Mouse (Mus musculus) monocyte, adult 2 months (primary cell): ENCODE data around the gene Shisa2.
A peak's percentile ranks its signal among the peaks of the same experiment; 100 is the strongest.
"Not testable (repeated sequence)": the region's sequence is repeated elsewhere in the genome, so short reads cannot be mapped to it uniquely, and the experiment has no call there.

Experiments used
- DNase-seq, 2 experiments: peaks; one replicate each; pipeline ENCODE4 v3.0.0; 2022; ENCODE audit warnings: low spot score in 2 of 2, low read depth in 1 of 2

Shisa2 gene

GRCm38 (mm10) chr14:59625158-59625805 lies at the start of gene Shisa2:
Shisa2 (plus strand) TSS chr14:59625308.
- no peak for DNase-seq

GRCm38 (mm10) chr14:59576385-59576784 lies 48.7 kb upstream of the Shisa2 start:
- no peak for DNase-seq

- no peak for DNase-seq
Observed at GRCm38 (mm10) chr14:59590614-59591013, 34.5 kb upstream of the Shisa2 start.

GRCm38 (mm10) chr14:59591901-59592300 lies 33.2 kb upstream of the Shisa2 start:
- DNase-seq = no peak

GRCm38 (mm10) chr14:59592593-59592992 lies 32.5 kb upstream of the Shisa2 start:
- DNase-seq = no peak

GRCm38 (mm10) chr14:59594988-59595387 lies 30.1 kb upstream of the Shisa2 start:
- DNase-seq = no peak

GRCm38 (mm10) chr14:59597398-59598259 lies 27.5 kb upstream of the Shisa2 start, which contains the start of gene Cdadc1:
Cdadc1 (minus strand) TSS chr14:59597959.
- peak; percentile 86 to 98 for DNase-seq

GRCm38 (mm10) chr14:59598260-59598627 lies 26.9 kb upstream of the Shisa2 start:
- no peak for DNase-seq

GRCm38 (mm10) chr14:59604002-59604645 lies 21.0 kb upstream of the Shisa2 start:
- no peak for DNase-seq

GRCm38 (mm10) chr14:59605671-59606353 lies 19.3 kb upstream of the Shisa2 start:
- peak in 1 of 2 experiments; percentile 36 for DNase-seq

- DNase-seq = no peak
Observed at GRCm38 (mm10) chr14:59607021-59607420, 18.1 kb upstream of the Shisa2 start.

- no peak for DNase-seq
Observed at GRCm38 (mm10) chr14:59612920-59613625, 12.0 kb upstream of the Shisa2 start.

GRCm38 (mm10) chr14:59614149-59614548 lies 11.0 kb upstream of the Shisa2 start:
- not testable (repeated sequence) for DNase-seq

GRCm38 (mm10) chr14:59616802-59617201 lies 8.3 kb upstream of the Shisa2 start:
- no peak for DNase-seq

GRCm38 (mm10) chr14:59624326-59624885 lies 702 bp upstream of the Shisa2 start:
- no peak for DNase-seq

GRCm38 (mm10) chr14:59625806-59626364 lies 777 bp downstream of the Shisa2 start:
- DNase-seq = no peak

GRCm38 (mm10) chr14:59626711-59627110 lies 1.6 kb downstream of the Shisa2 start:
- DNase-seq = no peak

- DNase-seq = no peak
Observed at GRCm38 (mm10) chr14:59627142-59627680, 2.1 kb downstream of the Shisa2 start.

GRCm38 (mm10) chr14:59627823-59628222 lies 2.7 kb downstream of the Shisa2 start:
- DNase-seq = no peak

- no peak for DNase-seq
Observed at GRCm38 (mm10) chr14:59629308-59629707, 4.2 kb downstream of the Shisa2 start.
